Mouse (Mus musculus): Measurements from ENCODE around the gene Mvk.

The Mvk gene

DNA sequence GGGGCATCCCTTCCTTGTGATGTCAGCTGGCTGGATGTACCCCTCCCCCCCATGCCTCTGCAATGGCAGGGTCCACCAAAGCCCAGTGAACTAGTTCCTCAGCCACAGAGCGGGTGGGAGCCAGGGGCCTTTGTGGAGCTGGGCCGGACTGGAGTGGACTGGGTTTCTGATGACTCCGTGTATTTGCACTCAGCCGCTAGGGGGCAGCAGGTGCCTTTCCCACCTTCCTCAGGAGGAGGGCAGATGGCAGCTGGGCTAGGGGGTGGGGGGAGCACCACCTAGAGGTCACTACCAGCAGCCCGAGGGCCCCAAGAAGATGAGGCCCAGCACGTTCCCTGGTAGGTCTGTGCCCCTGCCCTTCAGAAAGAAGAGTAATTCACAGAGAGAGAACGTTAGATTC is 17.2 kb downstream of the Mvk start:
- DNase-seq = peak; percentile 72 to 78

DNA sequence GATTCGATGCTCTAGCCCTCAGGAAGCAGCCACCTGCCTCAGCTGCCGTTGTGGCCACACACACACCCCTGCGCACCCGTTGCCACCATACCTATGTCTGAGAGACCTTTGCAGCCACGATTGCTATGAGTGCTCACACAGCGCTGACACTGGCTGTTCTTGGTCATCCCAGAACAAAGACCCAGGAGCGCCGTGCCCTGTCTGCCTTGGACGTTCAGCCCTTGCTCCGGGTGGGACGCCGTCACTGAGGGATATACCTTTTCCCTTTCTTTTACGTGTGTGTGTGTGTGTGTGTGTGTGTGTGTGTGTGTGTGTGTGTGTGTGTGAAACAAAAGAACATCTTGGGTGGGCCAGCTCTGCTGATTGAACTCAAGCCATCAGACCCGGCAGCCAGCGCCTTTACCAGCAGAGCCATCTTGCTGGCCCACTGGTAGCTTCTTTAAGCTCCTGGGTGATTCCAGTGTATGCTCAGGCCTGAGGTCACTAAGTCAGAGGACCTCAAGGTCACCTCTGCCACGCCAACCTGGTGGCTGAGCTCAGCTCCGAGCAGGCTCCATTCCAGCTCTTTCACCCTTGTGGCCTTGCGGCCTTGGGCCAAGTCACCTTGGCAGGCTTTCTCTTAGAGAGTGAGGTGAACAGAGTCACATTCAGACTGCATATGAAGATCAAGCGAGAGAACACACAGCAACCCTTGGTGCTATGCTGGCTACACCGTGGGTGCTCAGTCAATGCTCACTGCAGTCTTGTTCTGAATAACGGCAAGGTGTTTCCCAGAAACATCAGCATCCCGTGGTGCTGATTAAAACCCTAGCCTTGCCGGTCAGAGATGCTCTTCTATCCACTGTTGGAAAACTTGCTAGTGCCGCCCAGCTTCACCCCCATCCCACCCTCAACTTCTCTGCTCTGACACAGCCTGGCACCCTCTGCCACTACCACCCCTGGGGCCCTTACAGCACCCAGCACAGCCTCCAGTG is 18.3 kb downstream of the Mvk start:
- no peak for DNase-seq

DNA sequence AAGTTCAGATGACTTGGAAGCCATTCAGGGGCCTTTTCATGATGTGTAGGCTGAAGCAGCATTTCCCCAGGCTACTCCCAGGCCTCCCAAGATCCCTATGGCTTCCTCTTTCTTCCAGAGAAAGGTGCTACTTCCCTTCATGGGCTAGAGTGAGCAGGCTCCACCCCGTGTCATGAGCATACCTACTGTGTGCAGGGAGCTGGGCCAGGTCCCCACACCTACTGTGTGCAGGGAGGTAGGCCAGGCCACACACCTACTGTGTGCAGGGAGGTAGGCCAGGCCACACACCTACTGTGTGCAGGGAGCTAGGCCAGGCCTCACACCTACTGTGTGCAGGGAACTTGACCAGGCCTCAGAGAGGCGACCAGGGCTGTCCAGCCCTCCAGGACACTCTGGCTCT is 20.5 kb downstream of the Mvk start:
- no peak for DNase-seq

DNA sequence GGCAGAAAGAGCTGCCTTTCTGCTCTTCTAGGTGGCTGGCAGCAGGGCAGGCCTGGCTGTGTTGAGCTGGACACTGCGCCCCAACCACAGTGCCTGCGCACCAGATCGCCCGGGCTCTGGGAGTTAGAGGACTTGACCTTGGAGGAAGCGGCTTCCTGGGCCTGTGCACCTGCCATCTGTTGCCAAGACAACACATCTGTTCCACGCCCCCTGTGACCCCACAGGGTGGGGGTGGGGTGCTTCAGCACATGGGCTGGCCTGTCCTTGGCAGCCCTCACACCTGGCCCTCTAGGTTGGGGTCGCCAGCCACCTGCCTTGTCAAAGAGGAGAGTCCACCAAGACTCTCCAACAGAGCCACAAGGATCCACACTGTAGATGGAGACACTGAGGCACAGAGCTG is 21.6 kb downstream of the Mvk start:
- DNase-seq = no peak

DNA sequence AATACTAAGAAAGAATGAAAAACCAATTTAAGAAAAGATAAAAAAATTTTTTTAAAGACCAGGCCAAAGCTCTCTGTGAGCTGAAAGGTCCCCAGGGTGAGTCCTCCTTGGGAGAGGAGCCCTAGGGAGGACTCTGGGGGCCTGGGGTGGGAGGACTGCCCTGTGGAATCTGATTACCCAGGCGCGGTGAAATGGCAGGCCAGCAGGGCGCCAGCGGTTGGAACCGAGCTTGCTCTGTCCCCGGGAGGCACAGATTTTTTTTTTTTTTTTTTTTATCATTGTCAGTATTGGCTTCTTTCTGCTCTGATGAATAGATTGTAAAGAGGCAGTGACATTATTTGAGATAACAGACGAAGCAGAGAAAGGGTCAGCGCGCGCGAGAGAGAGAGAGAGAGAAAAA is 22.9 kb downstream of the Mvk start:
- DNase-seq = no peak

DNA sequence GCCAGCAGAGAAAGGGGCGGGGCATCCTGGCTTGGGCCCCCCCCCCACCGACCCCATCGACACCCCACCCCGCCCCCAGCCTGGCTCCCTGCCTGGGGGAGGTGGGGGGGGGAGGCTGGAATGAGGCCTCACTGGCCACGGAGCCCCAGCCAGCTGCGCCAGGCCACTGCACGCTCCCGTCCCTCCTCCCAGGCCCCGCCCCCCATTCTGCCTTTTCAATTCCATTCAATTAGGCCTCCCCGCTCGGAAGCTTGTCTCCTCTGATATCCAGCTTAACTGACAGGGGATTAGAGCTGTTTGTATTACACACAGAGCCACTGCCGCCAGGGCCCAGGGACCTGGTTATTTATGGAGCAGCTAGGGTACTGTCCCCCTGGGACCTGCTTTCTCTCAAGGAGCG is 23.4 kb downstream of the Mvk start:
- peak in 1 of 2 experiments; percentile 31 for DNase-seq

DNA sequence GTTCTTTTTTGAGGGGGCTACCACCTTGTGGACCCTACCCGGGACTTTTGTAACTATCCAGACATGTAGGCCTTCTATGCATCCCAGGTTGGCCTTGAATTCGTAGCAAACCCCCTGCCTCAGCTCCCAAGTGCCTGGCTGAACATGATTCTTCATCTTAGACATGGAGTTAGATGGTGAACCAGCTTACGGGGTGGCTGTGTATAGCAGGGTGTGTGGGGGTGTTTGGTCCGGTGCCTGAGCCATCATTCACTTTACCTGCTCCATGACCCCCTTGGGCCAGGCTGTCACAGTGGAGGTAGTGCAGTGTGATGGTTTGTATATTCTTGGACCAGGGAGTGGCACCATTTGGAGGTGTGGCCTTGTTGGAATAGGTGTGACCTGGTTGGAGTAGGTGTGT is 23.9 kb downstream of the Mvk start:
- DNase-seq = no peak

DNA sequence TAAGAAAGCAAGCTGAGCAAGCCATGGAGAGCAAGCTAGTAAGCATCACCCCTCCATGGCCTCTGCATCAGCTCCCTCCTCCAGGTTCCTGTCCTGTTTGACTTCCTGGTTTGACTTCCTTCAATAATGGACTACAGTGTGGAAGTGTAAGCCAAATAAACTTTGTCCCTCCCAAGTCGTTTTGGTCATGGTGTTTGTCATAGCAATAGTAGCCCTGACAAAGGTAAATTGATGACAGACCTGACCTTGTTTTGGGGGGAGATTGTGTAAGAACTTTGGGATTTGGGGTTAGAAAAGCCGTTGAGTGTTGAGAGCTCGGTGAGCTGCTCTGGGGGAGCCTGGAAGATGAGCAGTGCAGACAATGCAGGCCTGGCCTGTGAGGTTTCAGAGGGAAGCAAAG is 26.3 kb downstream of the Mvk start:
- DNase-seq = no peak

DNA sequence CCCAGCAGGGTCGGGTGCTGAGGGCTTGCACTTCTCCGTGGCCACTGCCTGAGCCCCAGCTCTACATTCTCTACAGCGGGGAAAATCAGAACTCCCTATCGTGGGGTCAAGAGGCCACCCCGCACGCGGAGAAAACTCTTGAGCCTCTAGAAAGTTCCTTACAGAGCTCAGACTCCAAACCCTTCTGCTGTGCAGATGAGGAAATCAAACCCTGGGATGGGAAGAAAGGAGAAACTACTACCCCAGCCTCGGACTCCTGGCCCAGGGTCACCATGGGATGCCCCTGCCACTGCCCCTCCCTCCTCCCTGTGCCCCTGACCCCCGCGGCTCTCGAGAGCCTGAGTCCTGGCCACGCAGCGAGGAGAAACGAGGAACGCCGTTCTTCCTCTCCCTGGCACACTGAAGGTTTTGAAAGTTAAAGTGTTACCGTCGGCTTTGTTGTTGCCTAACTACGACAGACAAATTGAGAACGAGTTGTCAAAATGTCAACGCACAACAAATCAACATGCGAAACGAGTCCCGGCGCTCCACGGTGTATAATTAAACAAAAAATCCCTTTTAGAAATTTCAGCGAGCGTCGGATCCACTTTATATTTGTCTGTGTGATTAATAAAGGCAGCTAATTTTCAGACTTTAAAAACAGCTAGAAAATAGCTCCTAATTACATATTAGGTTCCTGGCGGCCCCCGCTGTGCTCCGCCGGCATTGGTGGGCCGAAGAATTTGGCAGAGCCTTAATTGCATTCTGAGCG is 30.8 kb downstream of the Mvk start:
- no peak for DNase-seq

DNA sequence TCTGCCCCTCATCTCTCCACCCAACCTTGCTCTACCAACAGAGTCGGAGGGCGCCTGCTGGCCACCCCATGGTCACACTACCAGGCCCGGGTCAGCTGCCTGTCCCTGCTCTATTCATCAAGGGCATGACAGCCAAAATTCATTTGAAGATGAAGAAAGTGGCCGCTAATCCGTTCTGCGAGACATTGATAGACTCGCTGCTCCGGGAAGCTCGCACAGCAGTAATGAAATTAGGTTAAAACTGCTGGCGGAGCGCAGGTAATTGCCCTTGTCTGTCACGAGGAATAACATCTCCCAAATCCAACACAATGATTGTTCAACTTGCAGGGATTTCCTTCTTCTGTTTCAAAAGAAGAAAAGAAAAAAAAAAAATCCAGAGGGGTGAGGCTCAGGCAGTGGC is 34.2 kb downstream of the Mvk start:
- DNase-seq = no peak

DNA sequence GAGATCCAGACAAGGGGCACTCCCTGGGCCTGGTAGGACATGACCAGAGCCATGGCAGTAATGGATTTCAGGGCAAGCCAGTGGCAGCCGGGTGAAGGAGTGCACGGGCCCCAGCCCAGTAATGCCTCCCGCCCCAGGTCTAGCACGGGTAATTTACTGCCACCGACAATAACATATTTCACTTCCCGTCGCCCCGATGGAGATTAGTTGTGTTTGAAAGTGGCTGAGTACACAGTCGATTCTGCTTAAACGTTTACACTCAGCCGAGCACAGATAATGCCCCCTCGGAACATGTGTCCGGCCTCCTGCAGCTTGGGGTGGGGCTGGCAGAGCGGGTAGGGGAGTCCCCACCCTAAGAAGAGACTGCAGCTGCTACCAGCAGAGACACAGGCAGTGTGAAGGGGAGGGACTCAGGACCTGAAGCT is 38.5 kb downstream of the Mvk start:
- no peak for DNase-seq

DNA sequence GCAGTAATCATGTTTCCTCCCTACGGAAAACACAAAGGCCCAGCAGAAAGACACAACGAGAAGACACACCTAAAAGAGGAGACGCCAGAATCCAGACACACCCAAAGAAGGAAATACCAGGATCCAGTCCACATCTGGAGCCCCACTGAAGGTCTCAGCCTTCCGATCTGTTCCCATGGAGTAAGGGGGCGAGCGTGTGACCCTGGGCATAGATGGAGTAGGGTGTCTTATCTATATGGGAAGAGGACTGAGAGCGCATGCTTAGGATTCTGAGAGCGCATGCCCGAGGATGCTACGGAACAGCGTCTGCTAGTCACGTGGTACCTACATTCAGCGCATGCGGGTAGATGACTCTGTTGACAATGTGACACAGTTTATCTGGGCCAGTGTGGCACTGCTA is 41.6 kb downstream of the Mvk start:
- no peak for DNase-seq

DNA sequence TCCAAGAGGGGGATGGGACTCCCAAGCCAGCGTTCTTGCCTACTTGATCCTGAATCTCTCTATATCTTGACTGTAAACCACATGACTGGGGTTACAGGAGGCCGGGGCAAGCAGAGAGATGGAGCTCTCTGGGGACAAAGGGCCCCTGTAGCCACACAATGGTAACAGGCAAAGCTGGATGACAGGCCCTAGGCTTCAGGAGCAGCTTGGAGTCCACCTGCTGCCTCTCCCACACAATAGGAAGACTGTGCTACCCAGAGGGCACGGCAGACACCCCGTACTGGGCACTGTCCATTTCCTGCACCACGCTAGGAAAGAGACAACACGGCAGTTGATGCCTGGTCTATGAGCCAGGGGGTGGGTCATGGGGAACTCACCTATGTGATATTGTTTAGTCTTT is 45.5 kb downstream of the Mvk start:
- no peak for DNase-seq

DNA sequence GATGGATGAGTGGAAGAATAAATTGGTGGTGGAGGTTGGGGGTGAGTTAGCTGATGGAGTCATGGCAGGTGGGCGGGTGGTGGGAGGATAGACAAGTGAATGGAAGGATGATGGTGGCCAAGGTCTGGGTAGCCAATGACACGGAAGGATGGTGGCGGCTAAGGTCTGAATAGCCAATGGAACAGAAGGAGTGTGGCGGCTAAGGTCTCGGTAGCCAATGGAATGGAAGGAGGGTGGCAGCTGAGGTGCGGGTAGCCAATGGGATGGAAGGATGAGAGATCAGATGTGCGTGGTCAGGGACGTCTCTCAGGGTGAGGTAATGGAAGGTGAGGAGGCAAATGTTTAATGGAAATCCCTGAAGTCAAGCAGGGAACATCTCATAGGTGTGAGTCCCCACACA is 46.2 kb downstream of the Mvk start:
- DNase-seq = no peak

DNA sequence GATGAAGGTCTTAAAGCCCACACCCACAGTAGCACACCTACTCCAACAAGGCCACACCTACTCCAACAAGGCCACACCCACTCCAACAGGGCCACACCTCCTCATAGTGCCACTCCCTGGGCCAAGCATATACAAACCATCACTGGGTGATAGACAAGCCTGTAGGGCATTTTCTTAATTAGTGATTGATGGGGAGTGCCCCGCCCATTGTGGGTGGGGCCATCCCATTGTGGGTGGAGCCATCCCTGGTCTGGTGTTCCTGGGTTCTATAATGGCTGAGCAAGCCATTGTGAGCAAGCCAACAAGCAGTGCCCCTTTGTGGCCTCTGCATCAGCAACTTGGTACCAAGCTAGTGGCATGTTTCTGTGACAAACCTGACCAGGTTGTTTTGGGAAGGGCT is 50.7 kb downstream of the Mvk start:
- no peak for DNase-seq

DNA sequence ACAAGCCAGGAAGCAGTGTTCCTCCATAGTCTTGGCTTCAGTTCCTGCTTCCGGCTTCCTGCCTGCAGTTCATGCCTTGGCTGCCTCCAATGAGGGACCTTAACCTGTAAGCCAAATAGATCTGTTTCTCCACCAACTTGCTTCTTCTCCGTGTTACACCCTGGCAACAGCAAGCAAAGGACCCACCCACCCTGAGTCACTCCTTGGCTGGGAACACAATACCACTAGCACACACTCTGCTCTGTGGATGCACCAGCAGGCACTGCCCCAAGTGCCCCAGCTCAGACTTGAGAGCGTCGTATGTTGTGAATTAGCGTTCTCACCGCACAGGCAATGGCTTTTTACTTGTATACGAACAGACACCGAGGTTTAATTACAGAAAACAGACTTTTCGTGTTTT is 57.2 kb downstream of the Mvk start:
- no peak for DNase-seq

DNA sequence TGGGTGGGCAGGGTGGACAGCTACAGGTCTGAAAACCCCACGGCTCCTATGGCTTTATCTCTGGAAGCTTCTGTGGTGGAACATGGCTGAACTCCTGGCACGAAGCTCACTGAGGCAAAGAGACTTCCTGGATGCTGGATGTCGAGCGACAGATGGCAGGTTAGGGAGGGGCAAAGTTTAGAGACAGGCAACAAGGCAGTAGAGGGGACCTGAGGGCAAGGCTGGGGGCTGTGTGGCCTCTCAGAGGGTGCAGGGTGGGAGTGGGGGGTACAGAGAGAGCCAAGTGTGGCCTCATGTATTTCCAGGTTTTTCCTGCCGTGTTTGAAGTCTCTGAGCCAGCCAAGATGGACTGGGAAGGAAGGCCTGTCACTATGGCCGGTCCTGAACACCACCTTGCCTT is 60.8 kb downstream of the Mvk start:
- DNase-seq = no peak

DNA sequence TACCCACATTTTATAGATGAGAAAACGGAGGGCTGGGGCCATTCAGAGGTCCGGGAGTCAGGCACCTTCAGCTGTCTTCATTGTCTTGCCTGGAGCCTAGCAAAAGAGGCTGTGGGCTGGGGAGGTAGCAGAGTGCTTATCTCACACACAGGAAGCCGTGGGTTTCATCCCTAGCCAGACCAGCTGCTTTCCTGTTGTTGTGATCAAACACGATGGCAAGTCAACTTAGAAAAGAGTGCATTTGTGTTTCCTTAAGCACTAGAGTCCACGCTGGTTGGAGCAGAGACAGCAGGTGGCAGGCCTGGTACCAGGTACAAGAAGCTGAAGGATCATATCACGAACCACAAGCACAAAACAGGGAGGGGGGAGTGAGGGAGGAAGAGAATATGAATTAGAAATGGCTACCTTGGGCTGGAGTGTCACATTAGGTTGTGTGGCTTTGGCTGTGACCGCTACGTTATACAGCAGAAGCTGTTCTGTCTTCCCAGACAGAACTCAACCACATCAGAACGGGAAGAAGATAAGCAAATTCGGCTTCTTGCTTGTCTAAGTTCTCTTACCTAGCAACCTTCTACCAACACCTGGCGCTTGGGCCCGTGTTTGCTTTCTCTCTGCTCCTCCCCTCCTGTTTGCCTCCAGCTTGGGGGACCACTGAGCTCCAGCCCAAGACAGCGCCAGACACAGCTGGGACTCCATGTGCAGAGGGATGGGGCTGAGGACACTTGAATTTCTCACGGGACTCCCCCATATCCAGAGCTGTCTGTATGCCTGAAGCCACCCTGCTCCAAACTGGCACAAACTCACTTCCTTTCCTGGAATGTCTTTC is 61.4 kb downstream of the Mvk start:
- DNase-seq = no peak

DNA sequence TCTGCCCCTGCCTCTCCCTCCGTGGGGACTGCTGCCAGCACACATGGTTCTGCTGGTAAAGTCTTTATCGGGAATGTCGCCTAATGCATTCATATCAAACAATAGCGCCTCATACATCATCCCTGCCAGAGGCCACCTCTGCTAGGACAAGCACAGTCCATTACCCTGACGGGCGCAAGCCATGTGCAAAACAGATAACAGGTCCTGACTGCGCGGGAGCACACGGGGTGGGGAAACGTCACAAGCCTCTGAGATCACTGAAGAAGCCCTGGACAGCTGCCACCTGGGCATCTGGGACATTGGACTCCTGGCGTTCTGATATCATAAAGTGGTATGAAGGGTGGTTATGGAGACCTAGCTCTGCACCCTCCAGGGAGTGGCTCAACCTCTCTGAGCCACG is 63.3 kb downstream of the Mvk start:
- DNase-seq = no peak

DNA sequence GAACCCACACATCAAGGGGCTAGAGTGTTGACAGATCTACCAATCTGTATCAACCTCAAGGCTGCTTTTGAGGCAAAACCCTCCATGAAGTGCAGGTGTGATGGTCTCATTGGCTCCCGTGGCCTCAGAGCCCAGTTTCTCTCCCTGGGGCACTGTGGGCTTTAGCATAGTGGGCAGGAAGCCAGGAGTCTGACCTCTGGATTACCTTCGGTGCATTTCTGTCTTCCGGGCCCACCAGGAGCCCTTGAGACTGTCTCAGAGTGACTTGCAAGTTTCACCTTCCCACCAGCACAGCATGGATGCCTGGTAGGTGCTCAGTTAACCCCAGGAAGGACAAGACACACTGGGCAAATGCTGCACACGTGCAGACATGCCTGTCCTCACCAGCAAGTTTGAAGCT is 63.9 kb downstream of the Mvk start:
- no peak for DNase-seq

DNA sequence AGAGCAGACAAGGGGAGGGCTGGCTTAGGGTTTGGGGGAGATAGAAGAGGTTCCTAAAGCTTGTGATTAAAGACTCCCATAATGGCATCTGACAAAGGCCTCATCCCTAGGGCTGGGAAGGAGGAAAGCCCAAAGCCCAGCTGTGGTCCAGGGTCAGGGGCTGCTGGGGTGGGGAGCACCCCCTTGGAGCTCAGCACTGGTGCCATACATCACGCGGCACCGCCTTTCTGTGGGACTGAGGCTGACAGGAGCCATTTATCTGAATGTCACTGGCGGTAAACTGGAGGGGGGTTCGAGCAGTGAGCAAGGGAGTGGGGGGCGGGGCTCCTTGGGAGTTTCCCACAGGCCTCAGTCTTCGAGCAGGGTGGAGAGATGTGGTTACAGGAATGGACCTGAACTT is 65.4 kb downstream of the Mvk start:
- no peak for DNase-seq

Data from cerebellum, adult 18-20 months (tissue).